Mouse (Mus musculus) limb, embryonic 11.5 days (tissue): ENCODE results near the gene Cfap43. TPM values are rescaled to one million over a fixed set of nuclear protein-coding genes. Genes with fewer than 3 reads are reported as not detected.
A peak's percentile ranks its signal among the peaks of the same experiment; 100 is the strongest.

Experiments
- ATAC-seq: fragments of 200-750 bp; cut with Nextera tagmentation; 2 replicates; pipeline ENCODE4 v1.8.0; 2017; ENCODE audit warnings: low read depth; ENCODE audit not compliant: insufficient number of reproducible peaks, low FRiP score, low TSS enrichment
- DNase-seq: peaks from one replicate; pipeline ENCODE4 v3.0.0-alpha.2; 2015; ENCODE audit warnings: low spot score
- H3K27ac ChIP-seq: fragments of 300-500 bp; sonication (generic); replicated peaks from 2 replicates; pipeline ENCODE4 v1.5.1; 2014; ENCODE audit warnings: low read depth, mild to moderate bottlenecking, low read length
- H3K27me3 ChIP-seq: fragments of 300-500 bp; sonication (generic); 2 replicates; pipeline ENCODE4 v1.6.1; 2014; ENCODE audit warnings: mild to moderate bottlenecking, low read length, mixed read lengths; ENCODE audit not compliant: control insufficient read depth, insufficient read depth
- H3K36me3 ChIP-seq: fragments of 300-500 bp; sonication (generic); 2 replicates; pipeline ENCODE4 v1.6.1; 2014; ENCODE audit warnings: mild to moderate bottlenecking, low read length, moderate library complexity, mixed read lengths; ENCODE audit not compliant: control insufficient read depth, insufficient read depth
- H3K4me1 ChIP-seq: fragments of 300-500 bp; sonication (generic); 2 replicates; pipeline ENCODE4 v1.6.1; 2014; ENCODE audit warnings: low read length, mixed read lengths; ENCODE audit not compliant: control insufficient read depth, insufficient read depth
- H3K4me2 ChIP-seq: fragments of 300-500 bp; sonication (generic); 2 replicates; pipeline ENCODE4 v1.6.1; 2014; ENCODE audit warnings: low read depth, mild to moderate bottlenecking, moderate library complexity; ENCODE audit not compliant: severe bottlenecking
- H3K4me3 ChIP-seq: fragments of 300-500 bp; sonication (generic); 2 replicates; pipeline ENCODE4 v1.5.1; 2014; ENCODE audit warnings: low read depth, low read length
- H3K9ac ChIP-seq: fragments of 300-500 bp; sonication (generic); 2 replicates; pipeline ENCODE4 v1.6.1; 2014; ENCODE audit warnings: mild to moderate bottlenecking, low read length
- H3K9me3 ChIP-seq: fragments of 300-500 bp; sonication (generic); 2 replicates; pipeline ENCODE4 v1.6.1; 2016; ENCODE audit warnings: low read length; ENCODE audit not compliant: control insufficient read depth
- WGBS: fragments of 180-500 bp; shearing (Covaris S2); extraction: QIAGEN DNeasy Blood & Tissue Kit; methylation state at CpG from one replicate; pipeline ENCODE4 v1.1.7; 2014; 5-methylcytosine and 5-hydroxymethylcytosine counted together
- polyA plus RNA-seq: library from polyadenylated mRNA; unstranded; fragments of >200 nt; fragmentation: Nextera tagmentation; extraction: Ambion mirVana; gene quantifications from 2 replicates; pipeline ENCODE4 v1.2.1, GENCODE M21; 2014

The Cfap43 gene
- polyA plus RNA-seq, 1 experiment from 2014 or later = 0.04 TPM

GRCm38 (mm10) chr19:47777847-47778246 lies 141.2 kb downstream of the Cfap43 start:
- Histone ChIP-seq H3K4me1 (no peaks in the 10 kb centered on the region), H3K9me3 (no peaks in the 10 kb centered on the region), H3K36me3 (no peaks in the 10 kb centered on the region), H3K4me2 (no peak overlapping the region), H3K27ac (no peak overlapping the region), H3K4me3 (no peak overlapping the region), H3K9ac (no peak overlapping the region), H3K27me3 (no peaks in the 10 kb centered on the region)
- 81% methylated on average over 6 of the region's 6 CpGs for WGBS
- DNase-seq (no peak), ATAC-seq (no peak)

GRCm38 (mm10) chr19:47755625-47756024 lies 163.5 kb downstream of the Cfap43 start:
- Histone ChIP-seq H3K36me3 (no peaks in the 10 kb centered on the region), H3K4me2 (no peak overlapping the region), H3K9ac (no peak overlapping the region), H3K9me3 (no peaks in the 10 kb centered on the region), H3K4me3 (no peak overlapping the region), H3K27ac (no peak overlapping the region), H3K27me3 (no peaks in the 10 kb centered on the region), H3K4me1 (no peaks in the 10 kb centered on the region)
- no peak for DNase-seq
- ATAC-seq = no peak
- WGBS = 53% methylated on average over 19 of the region's 19 CpGs

DNA sequence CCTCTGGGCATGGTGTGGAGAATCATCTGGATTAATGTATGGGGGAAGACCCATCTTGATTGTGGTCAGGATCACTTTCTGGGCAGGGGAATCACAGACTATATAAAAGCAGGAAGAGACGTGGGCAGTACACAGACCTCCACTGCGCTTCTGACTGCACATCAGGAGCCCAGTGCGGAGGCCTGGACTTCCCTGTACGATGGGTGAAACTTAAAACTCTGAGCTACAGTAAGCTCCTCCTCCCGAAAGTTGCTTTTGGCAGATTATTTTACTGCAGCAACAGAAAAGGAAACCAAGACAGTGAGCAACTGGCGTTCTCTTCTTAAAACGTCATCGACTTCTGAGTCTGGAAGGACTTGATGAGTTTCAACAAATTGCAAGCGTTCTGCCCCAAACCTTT lies 164.2 kb downstream of the Cfap43 start:
- DNase-seq = no peak
- no peak overlapping the region for H3K4me2 ChIP-seq
- ATAC-seq = no peak
- no peaks in the 10 kb centered on the region for H3K4me1 ChIP-seq
- H3K4me3 ChIP-seq = no peak overlapping the region
- H3K27me3 ChIP-seq = no peaks in the 10 kb centered on the region
- H3K9ac ChIP-seq = no peak overlapping the region
- WGBS = 88% methylated on average over 9 of the region's 9 CpGs
- no peaks in the 10 kb centered on the region for H3K36me3 ChIP-seq
- no peaks in the 10 kb centered on the region for H3K9me3 ChIP-seq
- H3K27ac ChIP-seq = no peak overlapping the region

- ATAC-seq = no peak
- H3K36me3 ChIP-seq = no peaks in the 10 kb centered on the region
Measured at GRCm38 (mm10) chr19:47753921-47754320, 165.2 kb downstream of the Cfap43 start.

GRCm38 (mm10) chr19:47752456-47752855 lies 166.6 kb downstream of the Cfap43 start:
- ATAC-seq (no peak), DNase-seq (no peak)
- H3K27me3 ChIP-seq = no peaks in the 10 kb centered on the region
- no peak overlapping the region for H3K4me2 ChIP-seq
- WGBS = 92% methylated on average over 9 of the region's 9 CpGs
- H3K9ac ChIP-seq = no peak overlapping the region
- no peaks in the 10 kb centered on the region for H3K4me1 ChIP-seq
- no peak overlapping the region for H3K4me3 ChIP-seq
- no peak overlapping the region for H3K27ac ChIP-seq
- H3K36me3 ChIP-seq = no peaks in the 10 kb centered on the region
- no peaks in the 10 kb centered on the region for H3K9me3 ChIP-seq

More at GRCm38 (mm10) chr19:47753921-47754320, 165.2 kb downstream of the Cfap43 start:
- H3K4me1 ChIP-seq = no peaks in the 10 kb centered on the region
- H3K9ac ChIP-seq = no peak overlapping the region
- H3K27me3 ChIP-seq = no peaks in the 10 kb centered on the region
- 88% methylated on average over 4 of the region's 4 CpGs for WGBS
- no peak overlapping the region for H3K27ac ChIP-seq
- no peaks in the 10 kb centered on the region for H3K9me3 ChIP-seq
- DNase-seq = no peak
- no peak overlapping the region for H3K4me2 ChIP-seq
- no peak overlapping the region for H3K4me3 ChIP-seq

DNA sequence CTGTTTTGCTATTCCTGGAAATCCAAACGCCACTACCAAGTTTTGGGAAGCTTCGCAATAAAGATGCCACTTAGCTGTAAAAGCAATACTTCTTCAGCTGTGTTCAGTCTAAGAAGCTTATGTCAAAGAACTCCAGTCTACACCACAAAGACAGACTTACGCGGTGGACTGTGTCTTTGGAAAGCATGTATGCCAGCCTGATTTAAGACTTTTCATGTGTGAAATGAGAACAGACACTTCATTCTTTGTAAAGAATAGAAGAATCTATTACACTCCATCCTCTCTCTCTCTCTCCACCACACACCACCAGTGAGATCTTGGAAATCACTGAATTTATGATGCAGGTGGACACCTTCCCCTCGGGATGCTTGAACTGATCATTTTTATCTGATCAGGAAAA lies 168.7 kb downstream of the Cfap43 start:
- Histone ChIP-seq H3K9ac (no peak overlapping the region), H3K4me2 (no peak overlapping the region), H3K27ac (no peak overlapping the region), H3K4me3 (no peak overlapping the region), H3K4me1 (no peaks in the 10 kb centered on the region), H3K36me3 (no peaks in the 10 kb centered on the region), H3K27me3 (no peaks in the 10 kb centered on the region), H3K9me3 (no peaks in the 10 kb centered on the region)
- WGBS = 87% methylated on average over 5 of the region's 5 CpGs
- no peak for ATAC-seq
- DNase-seq = no peak

GRCm38 (mm10) chr19:47748950-47749349 lies 170.1 kb downstream of the Cfap43 start:
- Histone ChIP-seq H3K9me3 (no peaks in the 10 kb centered on the region), H3K27ac (no peak overlapping the region), H3K27me3 (no peaks in the 10 kb centered on the region), H3K4me3 (no peak overlapping the region), H3K4me2 (no peak overlapping the region), H3K4me1 (no peaks in the 10 kb centered on the region), H3K36me3 (no peaks in the 10 kb centered on the region), H3K9ac (no peak overlapping the region)
- 78% methylated on average over 2 of the region's 2 CpGs for WGBS
- DNase-seq (no peak), ATAC-seq (no peak)

DNA sequence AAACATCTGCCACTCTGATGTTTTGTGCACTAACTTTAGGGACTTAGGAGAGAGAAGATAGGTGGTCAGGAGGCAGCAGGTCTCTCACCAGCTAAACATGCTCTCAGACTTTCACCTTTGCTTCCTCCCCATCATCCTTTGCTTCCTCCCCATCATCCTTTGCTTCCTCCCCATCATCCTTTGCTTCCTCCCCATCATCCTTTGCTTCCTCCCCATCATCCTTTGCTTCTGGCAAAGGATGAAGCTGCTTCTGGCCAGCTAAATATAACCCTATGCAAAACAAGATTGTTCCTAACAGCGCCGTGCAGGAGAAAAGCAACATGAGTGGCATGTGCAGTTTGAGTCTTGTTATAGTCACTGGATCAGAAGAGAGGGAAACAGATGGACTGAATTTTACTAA lies 172.0 kb downstream of the Cfap43 start:
- WGBS = 90% methylated on average over 2 of the region's 2 CpGs
- Histone ChIP-seq H3K4me2 (no peak overlapping the region), H3K4me1 (no peaks in the 10 kb centered on the region), H3K36me3 (no peaks in the 10 kb centered on the region), H3K27me3 (no peaks in the 10 kb centered on the region), H3K4me3 (no peak overlapping the region), H3K27ac (no peak overlapping the region), H3K9me3 (no peaks in the 10 kb centered on the region), H3K9ac (no peak overlapping the region)
- ATAC-seq = no peak
- no peak for DNase-seq

GRCm38 (mm10) chr19:47731931-47732330 lies 187.2 kb downstream of the Cfap43 start:
- Histone ChIP-seq H3K4me2 (peak overlapping the region; percentile 65; the same call in 1 of the 2 replicates), H3K4me1 (peaks cover 3% of the 10 kb centered on the region; the same call in 1 of the 2 replicates), H3K9me3 (no peaks in the 10 kb centered on the region), H3K27me3 (no peaks in the 10 kb centered on the region), H3K27ac (peak overlapping the region; percentile 72), H3K4me3 (peak overlapping the region; percentile 65), H3K9ac (peak overlapping the region; percentile 70), H3K36me3 (peaks cover 11% of the 10 kb centered on the region)
- ATAC-seq = no peak
- peak; percentile 67 for DNase-seq
- WGBS = under 1% methylated on average over 13 of the region's 15 CpGs
